Mouse (Mus musculus) regulatory T cell (primary cell): ENCODE results near the gene Chd1.
"Not testable (repeated sequence)": the region's sequence is repeated elsewhere in the genome, so short reads cannot be mapped to it uniquely, and the experiment has no call there.

ENCODE experiments used
- in situ Hi-C: fragments of 300-600 bp; cut with MboI, MseI; formaldehyde crosslinking; loops from one replicate; pipeline ENCODE4 v1.15.1; 2025; ENCODE audit warnings: high pct_unique_total_duplicates

The Chd1 gene

DNA sequence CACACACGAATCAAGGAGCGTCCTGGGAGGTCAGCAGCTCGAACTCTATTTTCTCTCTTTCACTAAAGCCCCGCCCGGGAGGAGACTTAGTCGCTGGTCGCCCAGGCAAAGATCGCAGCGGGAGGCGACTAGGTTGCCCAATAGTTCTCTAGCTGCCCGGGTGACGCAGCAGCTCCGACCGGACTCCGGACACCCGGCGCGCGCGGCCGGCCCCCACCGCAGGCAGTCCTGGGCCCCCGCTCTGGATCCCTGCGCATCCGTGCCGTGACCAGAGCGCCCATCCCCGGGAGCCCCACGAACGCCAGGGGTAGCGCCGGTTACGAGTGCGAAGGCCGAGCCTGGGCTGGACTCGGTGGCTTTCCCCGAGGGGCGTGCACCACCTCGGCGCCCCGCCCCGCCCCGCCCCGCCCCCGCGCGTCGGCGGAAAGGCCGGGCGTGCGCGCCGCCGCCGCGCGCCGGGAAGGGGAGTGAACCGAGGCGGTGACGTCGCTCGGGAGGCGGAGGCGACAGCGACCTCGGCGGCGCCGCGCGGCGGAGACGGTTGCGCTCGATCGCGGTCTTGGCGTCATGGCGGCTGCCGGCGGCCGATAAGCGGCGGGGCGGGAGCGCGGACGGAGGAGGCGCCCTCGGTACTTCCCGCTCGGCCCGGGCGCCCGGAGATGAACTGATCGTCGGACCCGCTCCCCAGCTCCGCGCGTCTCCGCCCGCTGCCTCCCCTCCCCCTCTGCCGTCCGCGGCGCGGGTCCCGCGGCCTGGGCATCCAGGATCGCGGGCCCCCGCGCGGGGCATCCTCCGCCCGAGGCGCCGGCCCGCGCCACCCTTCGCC lies at the start of gene Chd1:
Gene Chd1, plus strand, starts transcription at position 493 of the 826 bp plus-strand sequence.
- in situ Hi-C loops: no loop called here

GRCm38 (mm10) chr17:15656881-15657607 lies 47.7 kb upstream of the Chd1 start:
- in situ Hi-C loops: no loop called here

GRCm38 (mm10) chr17:15672870-15673269 lies 31.9 kb upstream of the Chd1 start:
- in situ Hi-C loops: no loop called here

- in situ Hi-C loops: no loop called here
Measured at GRCm38 (mm10) chr17:15677970-15678645, 26.7 kb upstream of the Chd1 start.

DNA sequence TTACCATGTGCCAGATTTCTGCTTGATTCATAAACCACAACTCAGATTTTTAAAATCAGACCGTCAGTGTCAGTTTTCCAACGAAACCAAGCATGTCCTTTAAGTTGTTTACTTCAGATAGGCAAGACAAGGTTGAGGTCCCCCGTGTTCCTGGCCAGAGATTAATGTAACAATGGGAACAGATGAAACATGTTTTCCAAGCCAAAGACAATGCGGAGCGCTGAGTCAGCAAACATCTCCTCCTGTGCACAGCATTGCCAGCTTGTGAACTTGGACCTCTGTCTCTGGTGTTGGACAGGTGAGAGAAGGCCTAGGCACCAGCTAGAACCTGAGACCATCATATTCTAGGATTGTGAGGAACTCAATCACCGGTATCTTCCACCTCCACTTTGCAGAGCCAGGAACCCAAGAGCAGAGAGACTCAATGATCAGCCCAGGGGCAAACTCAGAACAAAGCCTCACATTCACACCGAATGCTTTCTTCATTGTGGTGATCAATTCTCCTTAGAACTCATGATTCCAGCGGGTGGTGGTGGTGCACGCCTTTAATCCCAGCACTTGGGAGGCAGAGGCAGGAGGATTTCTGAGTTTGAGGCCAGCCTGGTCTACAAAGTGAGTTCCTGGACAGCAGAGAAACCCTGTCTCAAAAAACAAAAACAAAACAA lies 24.7 kb upstream of the Chd1 start:
- in situ Hi-C loops: no loop called here

GRCm38 (mm10) chr17:15680661-15681060 lies 24.1 kb upstream of the Chd1 start:
- in situ Hi-C loops: no loop called here

- in situ Hi-C loops: no loop called here
Measured at GRCm38 (mm10) chr17:15686396-15686795, 18.4 kb upstream of the Chd1 start.

GRCm38 (mm10) chr17:15690304-15690703 lies 14.5 kb upstream of the Chd1 start:
- in situ Hi-C loops: loop anchor here (10.0 kb wide), 1 partner anchor 106 kb away; no protein-coding TSS in a partner anchor

GRCm38 (mm10) chr17:15695566-15695965 lies 9.2 kb upstream of the Chd1 start:
- in situ Hi-C loops: loop anchor here (10.0 kb wide), 1 partner anchor 111 kb away; no protein-coding TSS in a partner anchor

- in situ Hi-C loops: loop anchor here (10.0 kb wide), 1 partner anchor 114 kb away; no protein-coding TSS in a partner anchor
Measured at GRCm38 (mm10) chr17:15698956-15699355, 5.8 kb upstream of the Chd1 start.

DNA sequence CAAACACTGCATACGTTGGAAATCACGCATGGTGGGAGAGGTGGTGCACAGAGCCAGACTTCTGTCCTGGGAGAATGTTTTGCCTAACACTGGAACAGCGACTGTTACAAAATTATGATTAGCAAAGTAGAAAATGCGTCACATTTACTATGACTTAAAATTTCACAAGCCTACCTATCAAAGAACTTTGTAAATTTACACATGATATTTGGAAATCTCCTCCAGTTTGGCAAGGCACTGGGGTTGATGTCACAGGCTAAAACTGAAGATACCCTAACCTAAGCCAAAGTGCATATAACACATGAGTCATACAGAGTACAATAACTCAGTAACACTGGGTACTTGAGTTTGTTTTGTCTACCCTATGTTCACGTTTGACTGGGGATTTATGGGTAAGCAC lies 3.3 kb upstream of the Chd1 start:
- in situ Hi-C loops: no loop called here

DNA sequence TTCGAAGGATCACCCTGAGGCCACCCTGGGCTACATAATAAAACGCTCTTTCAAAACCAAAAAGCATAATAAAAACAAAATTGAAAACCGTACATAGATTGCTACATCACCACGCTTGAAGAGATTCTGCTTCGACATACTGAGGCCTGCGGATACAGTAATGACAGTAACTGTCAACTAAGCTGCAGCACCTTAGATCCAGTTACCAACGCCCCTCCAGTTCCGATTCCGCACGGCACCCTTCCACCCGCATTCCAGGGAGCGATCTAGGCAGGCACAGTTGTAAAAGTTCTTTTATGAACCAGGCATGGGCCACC lies 651 bp upstream of the Chd1 start:
- in situ Hi-C loops: no loop called here

GRCm38 (mm10) chr17:15705303-15706284 lies 827 bp downstream of the Chd1 start:
- in situ Hi-C loops: no loop called here

GRCm38 (mm10) chr17:15714507-15714906 lies 9.7 kb downstream of the Chd1 start:
- in situ Hi-C loops: loop anchor here (10.0 kb wide), 1 partner anchor 210 kb away; no protein-coding TSS in a partner anchor

DNA sequence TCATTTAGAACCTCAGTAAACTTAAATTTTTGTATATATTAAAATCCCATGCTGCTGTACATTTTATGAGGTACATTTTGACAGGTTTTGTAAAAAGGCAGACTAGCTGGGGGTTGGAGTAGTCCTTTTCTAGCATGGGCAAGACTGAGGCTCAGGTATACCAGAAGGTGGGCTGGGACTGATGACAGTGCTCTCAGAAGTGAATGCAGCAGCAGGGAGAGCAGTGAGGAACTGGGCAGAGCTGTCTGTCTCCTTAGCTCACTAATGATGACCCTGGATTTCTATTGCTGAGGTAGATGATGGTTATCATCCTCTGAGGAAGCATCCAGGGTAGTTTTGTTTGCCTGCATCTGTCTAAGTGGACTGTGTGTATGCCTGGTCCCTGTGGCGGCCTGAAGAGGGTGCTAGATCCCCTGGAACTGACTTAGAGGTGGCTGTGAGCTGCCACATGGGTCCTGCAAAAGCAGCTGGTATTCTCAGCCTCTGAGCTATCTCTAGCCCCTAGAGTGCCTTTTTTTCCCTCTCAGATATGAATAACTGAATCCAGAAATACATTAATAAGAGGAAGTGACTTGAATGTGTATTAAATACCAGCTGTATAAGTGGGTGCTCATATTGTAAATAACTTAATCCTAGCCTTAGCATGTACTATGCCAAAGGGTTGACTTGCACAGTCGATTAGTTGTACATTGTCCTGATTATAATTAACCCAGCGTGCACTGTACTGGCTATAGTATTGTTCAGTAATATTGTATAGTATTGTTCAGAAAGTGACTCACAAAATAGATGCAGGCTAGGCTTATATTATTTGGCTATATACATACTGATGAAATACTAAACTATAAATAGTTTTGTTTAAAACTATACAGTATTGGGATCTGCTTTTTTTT lies 10.5 kb downstream of the Chd1 start:
- in situ Hi-C loops: loop anchor here (10.0 kb wide), 1 partner anchor 210 kb away; no protein-coding TSS in a partner anchor

DNA sequence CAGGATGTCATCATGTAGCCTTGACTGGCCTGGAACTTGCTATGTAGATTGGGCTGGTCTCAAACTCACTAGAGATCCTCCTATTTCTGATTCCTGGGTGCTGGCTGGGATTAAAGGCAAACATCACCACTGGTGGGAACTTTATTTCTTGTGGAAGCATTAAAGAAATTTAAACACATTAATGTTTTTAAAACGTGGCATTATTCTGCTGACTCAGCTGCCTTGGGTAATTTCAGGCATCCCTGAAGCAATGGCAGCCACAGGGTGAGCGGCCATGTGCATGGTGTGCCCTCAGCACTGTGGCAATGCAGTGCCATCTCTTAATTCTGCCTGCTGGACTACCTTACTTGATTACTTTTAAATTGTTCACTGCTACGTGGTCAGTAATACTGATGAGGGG lies 11.2 kb downstream of the Chd1 start:
- in situ Hi-C loops: loop anchor here (10.0 kb wide), 1 partner anchor 211 kb away; no protein-coding TSS in a partner anchor

DNA sequence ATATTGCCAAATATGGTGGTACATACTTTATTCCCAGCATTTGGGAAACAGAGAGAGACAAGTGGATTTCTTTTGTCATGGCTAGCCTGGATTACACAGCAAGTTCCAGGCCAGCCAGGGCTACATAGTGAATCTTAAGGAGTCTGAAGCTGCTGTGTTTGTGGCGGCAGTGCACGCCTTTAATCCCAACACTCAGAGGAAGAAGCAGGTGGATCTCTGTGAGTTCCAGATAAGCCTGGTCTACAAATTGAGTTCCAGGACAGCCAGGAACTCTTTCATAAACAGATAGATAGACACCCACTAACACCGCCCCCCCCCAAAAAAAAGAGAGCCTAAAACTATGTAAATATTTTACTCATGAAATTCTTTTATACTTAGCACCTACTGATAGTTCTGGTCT lies 16.1 kb downstream of the Chd1 start:
- in situ Hi-C loops: no loop called here

- in situ Hi-C loops: no loop called here
Measured at GRCm38 (mm10) chr17:15723291-15723690, 18.5 kb downstream of the Chd1 start.

DNA sequence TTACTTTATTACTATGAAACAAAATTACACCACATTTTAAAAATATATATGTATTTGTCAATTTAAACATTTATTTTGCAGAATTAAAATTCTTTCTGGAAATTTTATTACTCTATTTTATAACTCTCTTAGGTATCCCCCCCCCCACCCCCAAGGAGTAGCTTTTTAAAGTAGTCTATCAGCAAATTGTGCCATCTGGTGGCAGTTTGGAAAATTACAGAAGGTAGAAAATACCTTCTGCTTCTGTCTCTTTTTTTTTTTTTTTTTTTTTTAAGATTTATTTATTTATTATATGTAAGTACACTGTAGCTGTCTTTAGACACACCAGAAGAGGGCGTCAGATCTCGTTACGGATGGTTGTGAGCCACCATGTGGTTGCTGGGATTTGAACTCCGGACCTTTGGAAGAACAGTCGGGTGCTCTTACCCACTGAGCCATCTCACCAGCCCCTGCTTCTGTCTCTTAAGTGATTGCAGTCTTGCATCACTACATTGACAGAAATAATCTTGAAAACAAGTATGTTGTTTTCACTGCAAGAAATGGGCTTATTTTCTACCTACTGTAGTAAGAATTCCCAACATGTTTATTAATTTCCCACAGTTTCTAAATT lies 19.2 kb downstream of the Chd1 start:
- in situ Hi-C loops: not testable (repeated sequence)
